Mouse (Mus musculus) small intestine, adult 2 months (tissue): ENCODE data around the gene Axin1.

Source experiments
- CTCF ChIP-seq: fragments of 200-500 bp; IDR thresholded peaks from 2 replicates; pipeline ENCODE4 v1.5.1; 2012; ENCODE audit warnings: low read depth, mild to moderate bottlenecking, control low read depth, inconsistent platforms, low read length, moderate library complexity, mixed read lengths; ENCODE audit not compliant: insufficient replicate concordance, insufficient read length; ENCODE audit errors: extremely low read depth
- POLR2A ChIP-seq: fragments of 200-500 bp; IDR thresholded peaks from 2 replicates; pipeline ENCODE4 v1.6.1; 2012; ENCODE audit warnings: low read depth, mild to moderate bottlenecking, control low read depth, inconsistent platforms, low read length, moderate library complexity

DNA sequence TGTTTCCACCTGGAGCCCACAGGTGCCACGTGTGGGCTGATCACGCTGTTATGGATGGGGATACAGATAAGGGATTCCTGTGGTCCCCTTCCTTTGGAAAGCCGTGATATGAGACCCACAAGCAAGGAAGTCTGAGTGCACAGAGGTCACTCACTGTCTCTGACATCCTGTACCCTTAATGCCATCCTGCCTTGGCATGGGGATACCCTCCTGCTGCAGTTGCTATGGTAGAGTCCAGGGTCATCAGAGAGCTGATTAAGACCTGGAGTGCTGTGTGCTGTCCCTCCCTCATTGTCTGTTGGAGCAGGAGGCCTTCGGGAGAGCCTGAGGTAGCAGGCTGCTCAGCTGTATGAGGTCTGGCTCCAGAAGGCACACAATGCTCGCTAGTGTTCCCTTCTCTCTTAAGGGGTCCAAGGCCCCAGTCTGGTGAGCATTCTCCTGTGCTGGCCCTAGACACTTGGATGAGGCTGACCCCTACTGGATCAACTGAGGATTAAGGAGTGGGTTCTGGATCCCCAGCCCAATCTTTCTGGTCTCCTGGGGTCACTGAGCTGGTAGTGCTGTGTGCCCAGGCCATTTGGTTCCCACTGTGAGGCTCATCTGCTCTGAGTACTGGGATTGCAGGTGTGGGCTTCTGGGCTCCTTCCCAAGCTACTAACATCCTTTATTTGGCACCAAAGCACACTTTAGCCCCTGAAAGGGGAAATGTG lies 15.9 kb upstream of the Axin1 start:
- TF ChIP-seq CTCF: peak; percentile 10; the same call in 1 of the 2 replicates
- TF ChIP-seq POLR2A: no peak
